Mouse (Mus musculus) liver, adult 2 months (tissue): ENCODE measurements around the gene Nnmt. TPM values are rescaled to one million over a fixed set of nuclear protein-coding genes. Genes with fewer than 3 reads are reported as not detected.

Experiments used
- DNase-seq: peaks from one replicate; pipeline ENCODE4 v3.0.0-alpha.2; 2011; ENCODE audit warnings: low read depth, low spot score; ENCODE audit errors: extremely low read depth
- H3K27ac ChIP-seq: fragments of 200-500 bp; replicated peaks from 2 replicates; pipeline ENCODE4 v1.5.1; 2012; ENCODE audit warnings: low read depth, mild to moderate bottlenecking, control low read depth, inconsistent platforms, low read length; ENCODE audit not compliant: insufficient read depth
- H3K27me3 ChIP-seq: fragments of 200-500 bp; 2 replicates; pipeline ENCODE4 v1.6.1; 2012; ENCODE audit warnings: mild to moderate bottlenecking, moderate library complexity, low read length, inconsistent platforms; ENCODE audit not compliant: control insufficient read depth, insufficient read depth
- H3K36me3 ChIP-seq: fragments of 200-500 bp; 2 replicates; pipeline ENCODE4 v1.6.1; 2012; ENCODE audit warnings: low read length, inconsistent platforms; ENCODE audit not compliant: control insufficient read depth, insufficient read depth
- H3K4me1 ChIP-seq: fragments of 200-500 bp; 2 replicates; pipeline ENCODE4 v1.6.1; 2011; ENCODE audit warnings: low read length; ENCODE audit not compliant: control insufficient read depth, insufficient read depth
- H3K4me3 ChIP-seq: fragments of 200-500 bp; 2 replicates; pipeline ENCODE4 v1.5.1; 2011; ENCODE audit warnings: low read depth, mild to moderate bottlenecking, control low read depth, low read length, moderate library complexity; ENCODE audit not compliant: insufficient read depth
- H3K79me2 ChIP-seq: fragments of 200-500 bp; 2 replicates; pipeline ENCODE4 v1.6.1; 2012; ENCODE audit warnings: inconsistent platforms, mild to moderate bottlenecking, low read length, moderate library complexity; ENCODE audit not compliant: control insufficient read depth, insufficient read depth
- H3K9ac ChIP-seq: fragments of 200-500 bp; 2 replicates; pipeline ENCODE4 v1.6.1; 2012; ENCODE audit warnings: low read depth, mild to moderate bottlenecking, control low read depth, inconsistent platforms, low read length
- CTCF ChIP-seq: fragments of 200-500 bp; IDR thresholded peaks from 2 replicates; pipeline ENCODE4 v1.5.1; 2011; ENCODE audit warnings: low read depth, low read length, control low read depth
- POLR2A ChIP-seq: fragments of 200-500 bp; IDR thresholded peaks from 2 replicates; pipeline ENCODE4 v1.6.1; 2011; ENCODE audit warnings: low read length, control low read depth; ENCODE audit not compliant: insufficient read depth; ENCODE audit errors: extremely low read depth
- WGBS: fragments of 180-500 bp; shearing (Covaris S2); methylation state at CpG from one replicate; pipeline ENCODE4 v1.1.7; 2018; 5-methylcytosine and 5-hydroxymethylcytosine counted together
- polyA plus RNA-seq: library from polyadenylated mRNA; depleted of rRNA; stranded (reverse); fragments of >200 nt; gene quantifications from 2 replicates; pipeline ENCODE4 v1.2.3, GENCODE M21; 2012
- total RNA-seq: library from RNA; depleted of rRNA; stranded (reverse); fragments of >200 nt; gene quantifications from 2 replicates; pipeline ENCODE4 v1.2.3, GENCODE M21; 2014

Gene Nnmt
- total and polyA plus RNA-seq, 2 experiments = 45.7 to 306 TPM

DNA sequence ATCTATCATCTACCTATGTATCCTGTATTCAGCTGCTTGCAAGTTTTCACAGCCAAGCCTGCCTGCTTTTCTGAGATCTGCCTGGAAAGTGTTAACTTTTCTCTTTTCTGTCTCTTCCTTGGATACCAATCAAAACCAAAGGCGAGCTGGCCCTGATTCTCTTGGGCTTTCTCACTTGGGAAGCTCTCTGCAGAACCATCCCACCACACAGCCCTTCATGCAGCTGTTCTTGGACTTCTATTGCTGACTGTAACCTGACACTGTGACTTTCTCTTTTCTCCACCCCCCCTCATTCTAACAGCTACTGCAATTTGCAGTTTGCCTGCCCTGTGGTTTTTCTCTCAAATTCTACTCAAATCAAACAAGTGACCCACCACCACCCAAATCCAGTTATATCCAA is 6.1 kb upstream of the Nnmt start:
- Histone ChIP-seq H3K79me2 (no peaks in the 10 kb centered on the region), H3K4me1 (peaks cover 9% of the 10 kb centered on the region), H3K9ac (no peak overlapping the region), H3K4me3 (no peak overlapping the region), H3K27ac (no peak overlapping the region), H3K27me3 (no peaks in the 10 kb centered on the region), H3K36me3 (no peaks in the 10 kb centered on the region)
- no peak for DNase-seq
- WGBS = 25% methylated on average over 1 of the region's 1 CpGs
- TF ChIP-seq POLR2A (no peak), CTCF (no peak)

DNA sequence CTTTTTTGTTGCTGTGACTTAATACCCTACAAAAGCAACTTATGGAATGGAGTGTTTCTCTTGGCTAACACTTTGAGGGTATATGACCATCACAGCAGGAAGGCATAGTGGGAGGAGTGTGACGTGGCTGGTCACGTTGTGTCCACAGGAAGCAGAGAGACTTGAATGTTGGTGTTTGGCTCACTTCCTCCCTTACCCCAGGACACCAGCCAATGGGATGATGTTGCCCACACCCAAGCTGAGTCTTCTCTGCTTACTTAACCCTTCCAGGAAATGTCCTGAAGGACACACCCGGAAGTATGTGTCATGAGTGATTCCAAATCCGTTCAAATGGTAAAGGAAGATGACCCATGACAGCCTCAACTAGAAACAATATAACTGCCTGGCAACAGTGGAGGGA is 4.8 kb upstream of the Nnmt start:
- 54% methylated on average over 4 of the region's 4 CpGs for whole genome bisulfite sequencing
- Histone ChIP-seq H3K27ac (no peak overlapping the region), H3K9ac (no peak overlapping the region), H3K79me2 (no peaks in the 10 kb centered on the region), H3K4me1 (peaks cover 15% of the 10 kb centered on the region), H3K4me3 (no peak overlapping the region), H3K27me3 (no peaks in the 10 kb centered on the region), H3K36me3 (no peaks in the 10 kb centered on the region)
- DNase-seq = no peak
- no peak for TF ChIP-seq CTCF
- no peak for TF ChIP-seq POLR2A

DNA sequence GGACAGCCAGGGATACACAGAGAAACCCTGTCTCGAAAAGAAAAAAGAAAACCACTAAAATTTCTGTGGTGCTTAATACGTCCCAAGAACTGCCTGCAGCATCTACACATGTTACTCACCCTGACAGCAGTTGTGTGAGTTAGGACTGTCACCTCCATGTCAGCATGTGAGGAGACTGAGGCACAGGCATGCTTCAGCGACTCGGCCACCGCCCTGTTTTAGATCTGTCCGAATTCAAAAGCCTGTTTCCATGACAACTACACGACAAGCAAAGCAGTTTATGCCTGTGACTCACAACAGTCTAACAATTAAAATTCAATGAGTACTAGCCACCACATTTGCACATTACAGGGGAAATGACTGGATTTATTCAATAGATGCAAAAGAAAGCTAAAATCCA is 2.5 kb upstream of the Nnmt start:
- Histone ChIP-seq H3K4me3 (no peak overlapping the region), H3K27ac (no peak overlapping the region), H3K4me1 (peaks cover 12% of the 10 kb centered on the region), H3K36me3 (peaks cover 6% of the 10 kb centered on the region; the same call in 1 of the 2 replicates), H3K79me2 (peaks cover 4% of the 10 kb centered on the region; the same call in 1 of the 2 replicates), H3K9ac (no peak overlapping the region), H3K27me3 (no peaks in the 10 kb centered on the region)
- TF ChIP-seq POLR2A (no peak), CTCF (no peak)
- no peak for DNase-seq
- 84% methylated on average over 7 of the region's 7 CpGs for WGBS

DNA sequence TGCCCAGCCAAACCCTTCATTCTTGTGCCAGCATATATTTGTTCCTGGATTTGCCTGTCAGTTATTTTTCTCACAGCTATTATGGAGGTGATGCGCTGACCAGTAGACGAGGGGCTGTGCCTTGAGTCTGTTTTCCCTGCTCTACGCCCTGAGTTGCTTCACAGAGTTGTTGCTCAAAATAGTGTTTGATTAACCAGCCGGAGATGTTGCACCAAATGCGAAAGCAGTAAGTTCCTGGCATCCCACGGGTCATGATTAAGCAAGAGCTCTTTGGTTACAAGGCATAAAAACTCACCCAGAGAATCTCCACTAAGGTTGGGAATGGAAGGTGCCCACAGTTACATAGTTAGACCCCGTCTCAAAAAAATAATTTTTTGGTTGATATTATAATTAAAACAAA is 1.2 kb upstream of the Nnmt start:
- peak; percentile 98 for DNase-seq
- H3K9ac ChIP-seq = no peak overlapping the region; the same call in 1 of the 2 replicates
- WGBS = 29% methylated on average over 7 of the region's 7 CpGs
- peaks cover 10% of the 10 kb centered on the region; the same call in 1 of the 2 replicates for H3K36me3 ChIP-seq
- H3K27me3 ChIP-seq = no peaks in the 10 kb centered on the region
- H3K27ac ChIP-seq = peak overlapping the region; percentile 96
- H3K4me3 ChIP-seq = no peak overlapping the region
- no peak for TF ChIP-seq POLR2A
- TF ChIP-seq CTCF = no peak
- peaks cover 4% of the 10 kb centered on the region; the same call in 1 of the 2 replicates for H3K79me2 ChIP-seq
- peaks cover 9% of the 10 kb centered on the region for H3K4me1 ChIP-seq

DNA sequence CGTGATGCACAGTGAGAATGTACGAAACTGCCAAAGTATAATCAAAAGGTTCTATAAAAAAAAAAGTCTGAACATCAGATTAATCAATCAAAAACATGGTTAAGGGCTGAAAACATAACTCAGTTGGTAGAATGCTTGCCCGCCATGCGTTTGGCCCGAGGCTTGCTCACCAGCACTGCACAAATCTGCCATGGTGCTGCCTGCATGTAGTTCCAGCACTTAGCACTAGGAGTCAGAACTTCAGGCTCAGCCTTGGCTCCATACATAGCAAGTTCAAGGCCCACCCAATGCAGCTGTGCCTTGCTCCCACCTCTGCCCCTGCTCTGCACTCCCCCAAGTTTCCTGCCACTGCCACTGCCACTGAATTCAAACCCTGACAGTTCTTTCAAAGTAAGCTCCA is 744 bp upstream of the Nnmt start:
- peak; percentile 67 for TF ChIP-seq CTCF
- TF ChIP-seq POLR2A = no peak

DNA sequence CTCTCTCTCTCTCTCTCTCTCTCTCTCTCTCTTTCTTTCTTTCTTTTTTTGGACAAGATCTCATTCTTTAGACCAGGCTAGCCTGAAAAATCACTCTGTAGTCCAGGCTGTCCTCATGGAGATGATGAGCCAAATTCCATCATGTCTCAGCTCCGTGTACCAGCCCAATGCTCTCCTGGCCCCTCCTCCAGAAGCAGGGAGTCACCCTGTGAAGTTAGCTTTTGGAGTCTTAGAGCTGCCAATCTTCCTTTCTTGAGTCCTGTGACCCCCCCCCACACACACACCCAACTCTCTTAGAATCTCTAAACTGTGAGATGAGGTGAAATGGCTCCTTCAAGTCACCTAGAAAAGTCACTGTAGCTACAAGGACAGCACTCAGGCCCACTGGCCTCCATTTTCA is 727 bp downstream of the Nnmt start:
- TF ChIP-seq POLR2A = no peak
- TF ChIP-seq CTCF = no peak
- peak overlapping the region; percentile 31 for H3K9ac ChIP-seq
- WGBS = 23% methylated on average over 1 of the region's 1 CpGs
- no peaks in the 10 kb centered on the region for H3K27me3 ChIP-seq
- peaks cover 12% of the 10 kb centered on the region for H3K4me1 ChIP-seq
- DNase-seq = peak; percentile 37
- H3K4me3 ChIP-seq = peak overlapping the region; percentile 27
- H3K79me2 ChIP-seq = peaks cover 4% of the 10 kb centered on the region; the same call in 1 of the 2 replicates
- peak overlapping the region; percentile 10; the same call in 1 of the 2 replicates for H3K27ac ChIP-seq
- peaks cover 14% of the 10 kb centered on the region; the same call in 1 of the 2 replicates for H3K36me3 ChIP-seq

More for the DNA sequence above, 744 bp upstream of the Nnmt start:
- H3K27ac ChIP-seq = peak overlapping the region; percentile 96
- no peak for DNase-seq
- H3K4me1 ChIP-seq = peaks cover 9% of the 10 kb centered on the region
- no peak overlapping the region for H3K4me3 ChIP-seq
- H3K27me3 ChIP-seq = no peaks in the 10 kb centered on the region
- WGBS = 76% methylated on average over 5 of the region's 5 CpGs
- H3K9ac ChIP-seq = peak overlapping the region; percentile 17
- H3K36me3 ChIP-seq = peaks cover 13% of the 10 kb centered on the region; the same call in 1 of the 2 replicates
- peaks cover 4% of the 10 kb centered on the region; the same call in 1 of the 2 replicates for H3K79me2 ChIP-seq
